Mouse (Mus musculus): ENCODE results near the gene Gm17490. TPM values are rescaled to one million over a fixed set of nuclear protein-coding genes. Genes with fewer than 3 reads are reported as not detected.
A peak's percentile ranks its signal among the peaks of the same experiment; 100 is the strongest.

The Gm17490 gene
- polyA plus RNA-seq, 1 experiment, result not detected

DNA sequence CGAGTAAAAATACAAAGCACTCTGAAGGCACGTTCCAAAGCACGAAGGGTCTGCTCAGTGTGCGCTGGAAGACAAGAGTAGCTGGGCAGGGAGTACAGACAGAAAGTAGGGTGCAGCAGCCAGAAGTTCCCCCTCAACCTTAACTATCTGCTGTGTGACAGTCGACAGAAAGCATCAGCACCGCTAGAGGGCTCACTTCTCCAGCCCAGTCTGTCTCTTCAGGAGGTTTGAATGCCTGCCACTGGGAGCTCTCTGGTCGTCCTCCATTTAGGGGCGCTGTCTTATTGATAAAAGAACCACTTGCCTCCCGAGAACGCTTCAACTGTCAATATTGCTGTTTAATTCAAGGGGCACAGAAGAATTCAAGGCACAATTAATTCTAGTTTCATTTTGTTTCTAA is 37.9 kb upstream of the Gm17490 start:
- no peaks in the 10 kb centered on the region for H3K79me2 ChIP-seq (ENCODE audit: control insufficient read depth, insufficient read depth)
- no peak overlapping the region for H3K4me3 ChIP-seq
- TF ChIP-seq TCF3 (IDR thresholded peaks at IDR 0.05; ENCODE audit: insufficient read length, low read depth) (no peak), POLR2AphosphoS2 (IDR thresholded peaks at IDR 0.05; ENCODE audit: insufficient read length, low read depth) (no peak), CEBPB (IDR thresholded peaks at IDR 0.05; ENCODE audit: insufficient read depth, poor library complexity, severe bottlenecking) (no peak), MYOD1 (IDR thresholded peaks at IDR 0.05; ENCODE audit: control insufficient read depth in 1 of 3, insufficient read length in 2 of 3, low read depth in 2 of 3) (no peak), POLR2A (IDR thresholded peaks at IDR 0.05; ENCODE audit: insufficient read length, low read depth) (no peak), REST (IDR thresholded peaks at IDR 0.05; ENCODE audit: insufficient read depth, insufficient read length) (no peak), SRF (IDR thresholded peaks at IDR 0.05; ENCODE audit: control insufficient read depth, insufficient read length, low read depth) (no peak)
- H3K36me3 ChIP-seq (ENCODE audit: control insufficient read depth, insufficient read depth), result no peaks in the 10 kb centered on the region
- H3K4me2 ChIP-seq (ENCODE audit: low read depth), result peak overlapping the region; percentile 41
- H3K27me3 ChIP-seq (ENCODE audit: control insufficient read depth, insufficient read depth, insufficient read length), result no peaks in the 10 kb centered on the region
- H3ac ChIP-seq (ENCODE audit: control insufficient read depth, insufficient read length), result no peak overlapping the region

DNA sequence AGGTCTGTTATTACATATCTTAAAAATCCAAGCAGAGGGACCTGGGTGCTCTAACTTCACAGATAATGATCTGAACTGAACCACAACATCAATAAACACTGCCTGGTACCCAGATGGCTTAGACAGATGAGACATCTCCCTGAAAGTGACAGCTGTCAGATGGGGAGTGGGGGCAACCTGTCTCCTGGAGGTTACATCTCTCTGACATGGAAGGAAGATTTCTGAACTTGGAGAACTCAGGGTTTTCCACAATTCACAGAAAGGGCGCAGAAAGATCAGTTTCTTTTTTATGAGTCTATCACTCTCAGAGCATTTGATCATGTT is 36.8 kb upstream of the Gm17490 start:
- Histone ChIP-seq H3K79me2 (ENCODE audit: control insufficient read depth, insufficient read depth) (no peaks in the 10 kb centered on the region), H3K36me3 (ENCODE audit: control insufficient read depth, insufficient read depth) (no peaks in the 10 kb centered on the region), H3ac (ENCODE audit: control insufficient read depth, insufficient read length) (no peak overlapping the region), H3K27me3 (ENCODE audit: control insufficient read depth, insufficient read depth, insufficient read length) (no peaks in the 10 kb centered on the region), H3K4me3 (no peak overlapping the region), H3K4me2 (ENCODE audit: low read depth) (no peak overlapping the region)
- no peak for TF ChIP-seq E2F4 (IDR thresholded peaks at IDR 0.05; ENCODE audit: insufficient read depth)
- TF ChIP-seq SRF (IDR thresholded peaks at IDR 0.05; ENCODE audit: control insufficient read depth, insufficient read length, low read depth), result no peak
- no peak for TF ChIP-seq TCF3 (IDR thresholded peaks at IDR 0.05; ENCODE audit: insufficient read length, low read depth)
- TF ChIP-seq MYOG (IDR thresholded peaks at IDR 0.05; ENCODE audit: control insufficient read depth in 1 of 3, insufficient read depth in 1 of 3, insufficient read length in 2 of 3, low read depth in 2 of 3), result no peak

DNA sequence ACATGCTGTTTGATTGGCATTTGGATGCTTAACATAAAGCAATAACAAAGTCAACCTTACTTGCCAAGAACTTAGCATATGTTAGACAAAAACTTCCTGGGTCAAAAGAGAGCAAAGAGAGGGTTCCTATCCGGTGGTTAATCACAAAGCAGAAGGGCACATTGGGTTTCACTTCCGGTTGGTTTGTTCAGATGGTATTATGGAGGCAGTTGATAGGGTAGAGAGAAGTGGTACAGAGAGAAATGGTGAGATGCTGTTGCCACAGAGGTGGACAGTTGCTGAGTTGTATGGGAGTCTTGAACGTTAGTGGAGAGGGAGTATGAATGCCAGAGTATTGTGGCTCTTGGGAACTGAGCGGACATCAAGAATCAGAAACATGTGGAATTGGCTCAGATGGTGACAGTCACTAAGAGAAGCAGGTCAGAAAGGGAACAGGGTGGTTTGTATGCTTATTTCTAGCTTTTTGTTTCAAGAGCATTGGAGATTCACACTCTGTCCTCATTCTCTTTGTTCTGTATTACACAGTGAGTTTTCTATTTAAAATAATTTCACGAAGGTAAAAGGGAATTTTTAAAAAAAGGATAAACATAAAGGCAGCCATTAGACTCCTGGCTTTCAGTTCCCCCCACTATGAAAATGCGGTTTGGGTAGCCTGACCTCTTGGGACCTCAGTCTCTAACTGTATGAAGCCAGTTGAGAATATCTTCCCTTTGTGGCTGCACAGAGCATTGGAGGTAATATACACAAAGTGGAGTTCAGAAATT is 36.3 kb upstream of the Gm17490 start:
- no peak overlapping the region for H3K4me3 ChIP-seq
- no peak overlapping the region for H3K4me2 ChIP-seq (ENCODE audit: low read depth)
- no peaks in the 10 kb centered on the region for H3K36me3 ChIP-seq (ENCODE audit: control insufficient read depth, insufficient read depth)
- no peaks in the 10 kb centered on the region for H3K27me3 ChIP-seq (ENCODE audit: control insufficient read depth, insufficient read depth, insufficient read length)
- TF ChIP-seq E2F4 (IDR thresholded peaks at IDR 0.05; ENCODE audit: insufficient read depth) (no peak), TCF3 (IDR thresholded peaks at IDR 0.05; ENCODE audit: insufficient read length, low read depth) (no peak), SRF (IDR thresholded peaks at IDR 0.05; ENCODE audit: control insufficient read depth, insufficient read length, low read depth) (no peak), MYOG (IDR thresholded peaks at IDR 0.05; ENCODE audit: control insufficient read depth in 1 of 3, insufficient read depth in 1 of 3, insufficient read length in 2 of 3, low read depth in 2 of 3) (no peak), TCF12 (IDR thresholded peaks at IDR 0.05; ENCODE audit: insufficient read depth, poor library complexity, severe bottlenecking) (no peak), MAX (IDR thresholded peaks at IDR 0.05; ENCODE audit: low read depth) (no peak), POLR2A (IDR thresholded peaks at IDR 0.05; ENCODE audit: insufficient read length, low read depth) (no peak), MYOD1 (IDR thresholded peaks at IDR 0.05; ENCODE audit: control insufficient read depth in 1 of 3, insufficient read length in 2 of 3, low read depth in 2 of 3) (no peak)
- no peaks in the 10 kb centered on the region for H3K79me2 ChIP-seq (ENCODE audit: control insufficient read depth, insufficient read depth)
- H3ac ChIP-seq (ENCODE audit: control insufficient read depth, insufficient read length), result no peak overlapping the region

DNA sequence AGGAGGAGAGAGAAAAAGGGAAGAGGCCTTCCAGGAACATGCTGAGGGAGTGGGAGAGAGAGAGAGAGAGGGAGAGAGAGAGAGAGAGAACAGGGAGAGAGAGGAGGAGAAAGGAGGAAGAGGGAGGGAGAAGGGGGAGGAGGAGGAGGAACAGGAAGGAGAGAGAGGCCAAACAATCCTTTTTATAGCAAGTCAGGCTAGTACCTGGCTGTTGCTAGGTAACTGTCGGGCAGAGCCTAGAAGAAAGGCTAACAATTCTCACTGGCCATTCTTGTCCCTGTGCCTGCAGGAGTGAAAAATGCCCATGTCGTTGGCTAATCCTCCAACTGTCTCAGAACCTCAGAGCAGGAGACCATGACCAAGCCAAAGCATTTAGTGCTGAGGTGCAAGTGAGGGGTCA is 33.2 kb upstream of the Gm17490 start:
- Histone ChIP-seq H3ac (ENCODE audit: control insufficient read depth, insufficient read length) (no peak overlapping the region), H3K27me3 (ENCODE audit: control insufficient read depth, insufficient read depth, insufficient read length) (no peaks in the 10 kb centered on the region), H3K4me2 (ENCODE audit: low read depth) (no peak overlapping the region), H3K36me3 (ENCODE audit: control insufficient read depth, insufficient read depth) (no peaks in the 10 kb centered on the region), H3K79me2 (ENCODE audit: control insufficient read depth, insufficient read depth) (no peaks in the 10 kb centered on the region), H3K4me3 (no peak overlapping the region)
- no peak for TF ChIP-seq REST (IDR thresholded peaks at IDR 0.05; ENCODE audit: insufficient read depth, insufficient read length)
- TF ChIP-seq TCF3 (IDR thresholded peaks at IDR 0.05; ENCODE audit: insufficient read length, low read depth), result no peak
- TF ChIP-seq E2F4 (IDR thresholded peaks at IDR 0.05; ENCODE audit: insufficient read depth), result no peak
- TF ChIP-seq USF1 (IDR thresholded peaks at IDR 0.05; ENCODE audit: low read depth), result no peak
- TF ChIP-seq POLR2AphosphoS2 (IDR thresholded peaks at IDR 0.05; ENCODE audit: insufficient read length, low read depth), result no peak
- TF ChIP-seq CEBPB (IDR thresholded peaks at IDR 0.05; ENCODE audit: insufficient read depth, poor library complexity, severe bottlenecking), result no peak
- TF ChIP-seq TCF12 (IDR thresholded peaks at IDR 0.05; ENCODE audit: insufficient read depth, poor library complexity, severe bottlenecking), result no peak
- no peak for TF ChIP-seq MYOD1 (IDR thresholded peaks at IDR 0.05; ENCODE audit: control insufficient read depth in 1 of 3, insufficient read length in 2 of 3, low read depth in 2 of 3)
- TF ChIP-seq POLR2A (IDR thresholded peaks at IDR 0.05; ENCODE audit: insufficient read length, low read depth), result no peak
- TF ChIP-seq MYOG (IDR thresholded peaks at IDR 0.05; ENCODE audit: control insufficient read depth in 1 of 3, insufficient read depth in 1 of 3, insufficient read length in 2 of 3, low read depth in 2 of 3), result no peak
- TF ChIP-seq MAX (IDR thresholded peaks at IDR 0.05; ENCODE audit: low read depth), result no peak
- no peak for TF ChIP-seq SRF (IDR thresholded peaks at IDR 0.05; ENCODE audit: control insufficient read depth, insufficient read length, low read depth)

DNA sequence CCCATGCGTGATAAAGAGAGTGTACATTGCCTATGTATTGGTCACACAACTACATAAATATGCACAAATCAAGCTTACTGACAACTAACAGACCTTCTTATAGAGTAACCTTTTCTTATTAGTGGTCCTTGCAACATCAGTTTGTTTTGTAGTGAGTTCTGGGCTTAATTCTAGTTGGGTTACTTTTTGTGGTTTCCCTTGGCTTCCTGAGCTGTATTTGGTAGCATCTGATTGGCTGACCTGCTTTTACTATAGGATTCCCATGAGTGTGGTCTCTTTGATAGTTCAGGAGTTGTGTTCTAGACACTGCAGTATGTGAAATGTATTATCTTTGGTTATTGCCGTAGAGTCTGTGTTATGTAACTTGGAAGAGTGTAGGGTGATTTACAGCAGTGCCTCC is 31.5 kb upstream of the Gm17490 start:
- no peak overlapping the region for H3ac ChIP-seq (ENCODE audit: control insufficient read depth, insufficient read length)

More for the DNA sequence above, 31.5 kb upstream of the Gm17490 start:
- no peaks in the 10 kb centered on the region for H3K36me3 ChIP-seq (ENCODE audit: control insufficient read depth, insufficient read depth)
- H3K4me3 ChIP-seq, result no peak overlapping the region
- no peak for TF ChIP-seq SRF (IDR thresholded peaks at IDR 0.05; ENCODE audit: control insufficient read depth, insufficient read length, low read depth)
- TF ChIP-seq POLR2AphosphoS2 (IDR thresholded peaks at IDR 0.05; ENCODE audit: insufficient read length, low read depth), result no peak
- TF ChIP-seq TCF3 (IDR thresholded peaks at IDR 0.05; ENCODE audit: insufficient read length, low read depth), result no peak
- TF ChIP-seq MYOG (IDR thresholded peaks at IDR 0.05; ENCODE audit: control insufficient read depth in 1 of 3, insufficient read depth in 1 of 3, insufficient read length in 2 of 3, low read depth in 2 of 3), result no peak
- TF ChIP-seq CEBPB (IDR thresholded peaks at IDR 0.05; ENCODE audit: insufficient read depth, poor library complexity, severe bottlenecking), result no peak
- TF ChIP-seq POLR2A (IDR thresholded peaks at IDR 0.05; ENCODE audit: insufficient read length, low read depth), result no peak
- TF ChIP-seq REST (IDR thresholded peaks at IDR 0.05; ENCODE audit: insufficient read depth, insufficient read length), result no peak
- H3K79me2 ChIP-seq (ENCODE audit: control insufficient read depth, insufficient read depth), result no peaks in the 10 kb centered on the region
- no peaks in the 10 kb centered on the region for H3K27me3 ChIP-seq (ENCODE audit: control insufficient read depth, insufficient read depth, insufficient read length)
- no peak overlapping the region for H3K4me2 ChIP-seq (ENCODE audit: low read depth)
